Mouse (Mus musculus) layer of hippocampus, adult 9-10 months (tissue): Measurements from ENCODE around the gene Trim28.

Experiments used
- DNase-seq: peaks from one replicate; pipeline ENCODE4 v3.0.0; 2022; ENCODE audit warnings: low spot score

Trim28 gene

GRCm38 (mm10) chr7:12998851-12999250 is at the start of gene Trim28:
Gene Trim28, plus strand, starts transcription at chr7:12999114.
- DNase-seq, result no peak

DNA sequence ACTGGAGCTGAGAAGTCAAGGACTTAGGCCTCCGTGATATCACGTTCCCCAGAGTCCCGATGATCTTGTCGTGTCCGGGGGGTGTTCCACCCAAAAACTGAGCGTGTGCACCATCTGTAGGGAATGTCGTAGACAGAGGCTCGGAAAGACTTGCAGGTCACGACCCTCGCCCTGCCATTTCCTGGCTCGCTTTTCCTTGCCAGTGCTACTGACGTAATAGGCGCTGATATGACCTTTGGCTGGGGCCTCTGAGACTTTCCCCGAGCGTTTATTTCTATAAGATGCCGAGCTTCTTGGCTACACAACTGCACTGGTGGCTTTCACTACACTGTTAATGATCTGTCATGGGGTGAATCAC is 49.1 kb upstream of the Trim28 start:
- no peak for DNase-seq

GRCm38 (mm10) chr7:12954896-12955295 is 44.0 kb upstream of the Trim28 start:
- no peak for DNase-seq

- no peak for DNase-seq
These were observed 41.4 kb upstream of the Trim28 start for GRCm38 (mm10) chr7:12957511-12957910.

- no peak for DNase-seq
These were observed 40.0 kb upstream of the Trim28 start for GRCm38 (mm10) chr7:12958948-12959347.

DNA sequence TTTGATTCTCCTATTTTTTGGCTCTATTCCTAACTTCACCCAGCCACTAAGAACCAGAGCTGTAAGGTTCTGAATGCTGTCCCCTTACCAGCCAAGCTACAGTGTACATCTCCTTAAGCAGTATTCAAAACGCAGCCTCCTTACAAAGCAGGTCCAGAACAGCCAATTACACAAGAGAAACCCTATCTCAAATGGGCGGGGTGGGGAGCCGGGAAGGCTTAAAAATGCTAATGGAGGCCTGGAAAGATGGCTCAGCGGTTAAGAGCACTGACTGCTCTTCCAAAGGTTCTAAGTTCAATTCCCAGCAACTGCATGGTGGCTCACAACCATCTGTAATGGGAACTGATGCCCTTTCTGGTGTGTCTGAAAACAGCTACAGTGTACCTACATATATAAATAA is 39.2 kb upstream of the Trim28 start:
- no peak for DNase-seq

- DNase-seq, result no peak
These were observed 37.3 kb upstream of the Trim28 start for GRCm38 (mm10) chr7:12961511-12962141.

GRCm38 (mm10) chr7:12965678-12966091 is 33.2 kb upstream of the Trim28 start, which contains the start of gene Zfp324:
Gene Zfp324, plus strand, starts transcription at chr7:12965838.
- peak; percentile 86 for DNase-seq

- no peak for DNase-seq
These were observed 32.6 kb upstream of the Trim28 start for GRCm38 (mm10) chr7:12966104-12966845.

DNA sequence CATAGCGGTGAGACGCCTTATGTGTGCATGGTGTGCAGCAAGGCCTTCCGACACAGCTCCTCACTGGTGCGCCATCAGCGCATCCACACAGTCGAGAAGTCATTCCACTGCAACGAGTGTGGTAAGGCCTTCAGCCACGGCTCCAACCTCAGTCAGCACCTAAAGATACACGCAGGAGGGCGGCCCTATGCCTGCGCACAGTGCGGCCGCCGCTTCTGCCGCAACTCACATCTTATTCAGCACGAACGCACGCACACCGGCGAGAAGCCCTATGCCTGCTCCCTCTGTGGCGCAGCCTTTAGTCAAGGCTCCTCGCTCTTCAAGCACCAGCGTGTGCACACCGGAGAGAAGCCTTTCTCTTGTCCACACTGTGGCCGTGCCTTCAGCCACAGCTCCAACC is 28.0 kb upstream of the Trim28 start:
- DNase-seq, result no peak

- peak; percentile 97 for DNase-seq
These were observed 21.1 kb upstream of the Trim28 start, which contains the start of gene Zfp446 for GRCm38 (mm10) chr7:12977682-12978389. Gene Zfp446, plus strand, starts transcription at chr7:12977848.

GRCm38 (mm10) chr7:12978931-12979722 is 19.8 kb upstream of the Trim28 start:
- DNase-seq, result no peak

DNA sequence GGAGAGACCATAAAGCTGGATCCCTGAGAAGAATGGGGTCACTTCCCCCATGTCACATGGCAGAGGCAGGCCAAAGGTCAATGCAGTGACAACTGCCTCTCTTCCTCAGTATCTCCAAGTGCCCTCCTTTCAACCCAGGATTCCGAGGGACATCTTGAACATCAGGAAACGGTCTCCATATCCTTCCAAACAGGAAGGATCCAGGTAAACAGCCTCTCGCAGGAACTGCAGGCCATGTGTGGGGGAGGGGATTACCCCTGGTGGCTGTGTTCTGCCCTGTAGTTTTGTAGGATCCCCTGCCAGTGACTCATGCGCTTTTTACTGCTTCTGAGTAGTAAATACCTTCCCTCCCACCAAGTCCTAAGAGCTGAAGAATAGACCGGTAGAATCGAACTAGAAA is 19.1 kb upstream of the Trim28 start:
- no peak for DNase-seq

DNA sequence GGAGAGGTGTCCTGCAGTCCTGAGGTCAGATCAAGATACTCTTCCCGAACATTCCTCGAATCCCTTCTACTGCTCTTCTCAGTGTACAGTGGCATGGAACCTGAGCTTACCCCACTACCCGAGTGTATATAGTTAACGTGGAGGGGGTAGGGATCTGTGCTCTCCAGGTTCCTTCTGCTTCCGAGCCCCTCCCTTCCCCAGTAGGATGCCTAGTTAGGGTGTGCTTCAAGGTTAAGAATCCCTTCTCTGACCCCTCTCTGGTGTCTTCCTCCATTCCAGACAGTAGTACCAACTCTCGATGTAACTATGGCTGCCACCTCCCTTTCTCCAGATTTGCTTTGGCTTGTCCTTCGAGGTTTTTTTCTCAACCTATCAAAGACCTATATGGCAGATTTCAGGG is 18.6 kb upstream of the Trim28 start:
- DNase-seq, result no peak

GRCm38 (mm10) chr7:12985724-12986123 is 13.2 kb upstream of the Trim28 start:
- DNase-seq, result no peak

DNA sequence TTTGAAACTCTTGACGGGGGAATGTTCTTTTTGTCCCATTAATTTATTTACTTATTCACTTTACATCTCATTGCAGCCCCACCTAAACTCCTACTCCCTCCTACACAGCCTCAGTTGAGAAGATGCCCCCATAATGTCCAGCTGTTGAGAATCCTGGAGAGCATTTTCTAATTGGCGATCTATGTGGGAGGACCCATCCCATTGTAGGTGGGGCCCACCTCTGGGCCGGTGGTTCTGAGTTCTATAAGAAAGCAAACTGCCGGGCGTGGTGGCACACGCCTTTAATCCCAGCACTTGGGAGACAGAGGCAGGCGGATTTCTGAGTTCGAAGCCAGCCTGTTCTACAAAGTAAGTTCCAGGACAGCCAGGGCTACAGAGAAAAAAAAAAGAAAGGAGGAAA is 12.0 kb upstream of the Trim28 start:
- DNase-seq, result no peak

GRCm38 (mm10) chr7:12987409-12988189 is 11.3 kb upstream of the Trim28 start:
- no peak for DNase-seq

DNA sequence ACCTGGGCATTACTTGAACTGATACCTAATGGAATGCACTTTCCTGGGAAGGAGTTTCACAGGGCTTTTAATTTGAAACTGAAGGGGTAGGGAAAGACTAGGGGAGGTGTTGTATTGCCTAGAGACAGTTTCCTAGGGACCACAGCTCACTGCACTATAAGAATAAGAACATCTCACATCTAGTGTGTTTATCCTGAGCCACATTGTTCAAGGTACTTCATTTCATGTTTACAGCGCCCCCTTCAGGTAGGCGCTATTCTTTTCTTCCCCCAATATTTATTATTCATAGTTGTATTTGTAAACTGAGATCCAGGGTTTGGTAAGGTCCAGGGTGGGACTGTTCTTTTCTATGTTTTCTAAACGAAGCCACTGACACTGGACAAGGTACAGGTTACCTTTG is 6.7 kb upstream of the Trim28 start:
- no peak for DNase-seq

DNA sequence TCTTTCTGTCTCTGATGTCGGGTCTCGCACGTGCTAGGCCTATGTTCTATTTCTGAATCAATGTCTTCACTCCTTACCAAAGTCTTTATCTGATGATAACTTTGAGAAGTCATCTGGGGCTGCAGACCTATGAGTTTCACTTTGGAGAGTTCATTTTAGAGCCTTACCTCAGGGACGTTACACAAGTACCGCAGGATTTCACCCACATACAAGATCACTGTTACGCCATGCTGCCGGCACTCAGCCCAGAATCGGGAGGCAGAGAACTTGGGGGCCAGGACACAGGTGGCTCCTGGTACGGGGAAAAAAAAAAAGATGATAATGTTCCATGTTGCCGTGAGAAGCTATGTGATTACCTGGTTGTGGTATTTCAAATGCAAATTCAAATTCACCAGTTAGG is 5.8 kb upstream of the Trim28 start:
- DNase-seq, result no peak

GRCm38 (mm10) chr7:12995862-12996261 is 3.1 kb upstream of the Trim28 start:
- DNase-seq, result no peak

- no peak for DNase-seq
These were observed 1.7 kb upstream of the Trim28 start for GRCm38 (mm10) chr7:12997230-12997629.
